Mouse (Mus musculus) CH12.LX (cell line): ENCODE results near the gene Agpat3.

Experiments used
- BHLHE40 ChIP-seq: IDR thresholded peaks from 2 replicates; pipeline ENCODE4 v1.6.1; 2011; ENCODE audit warnings: mild to moderate bottlenecking, low read depth, low read length, improper control_type of control experiment
- CTCF ChIP-seq, 2 experiments: IDR thresholded peaks in 1 of 2; conservative IDR thresholded peaks in 1 of 2; 2 replicates each; pipeline ENCODE4 v1.5.1; 2011 to 2012; ENCODE audit warnings: low read depth in 2 of 2, low read length in 2 of 2, improper control_type of control experiment in 1 of 2, inconsistent platforms in 1 of 2, mild to moderate bottlenecking in 1 of 2, moderate library complexity in 1 of 2
- ETS1 ChIP-seq: conservative IDR thresholded peaks from 2 replicates; pipeline ENCODE4 v1.6.1; 2012; ENCODE audit warnings: low read depth, mild to moderate bottlenecking, inconsistent platforms, low read length, improper control_type of control experiment, moderate library complexity
- POLR2A ChIP-seq: IDR thresholded peaks from 2 replicates; pipeline ENCODE4 v1.6.1; 2011; ENCODE audit warnings: low read depth, mild to moderate bottlenecking, improper control_type of control experiment, low read length
- SIN3A ChIP-seq: IDR thresholded peaks from 2 replicates; pipeline ENCODE4 v1.6.1; 2012; ENCODE audit warnings: low read length, improper control_type of control experiment, inconsistent platforms
- ZMIZ1 ChIP-seq: IDR thresholded peaks from 2 replicates; pipeline ENCODE4 v1.6.1; 2012; ENCODE audit warnings: low read depth, mild to moderate bottlenecking, inconsistent platforms, low read length, improper control_type of control experiment

DNA sequence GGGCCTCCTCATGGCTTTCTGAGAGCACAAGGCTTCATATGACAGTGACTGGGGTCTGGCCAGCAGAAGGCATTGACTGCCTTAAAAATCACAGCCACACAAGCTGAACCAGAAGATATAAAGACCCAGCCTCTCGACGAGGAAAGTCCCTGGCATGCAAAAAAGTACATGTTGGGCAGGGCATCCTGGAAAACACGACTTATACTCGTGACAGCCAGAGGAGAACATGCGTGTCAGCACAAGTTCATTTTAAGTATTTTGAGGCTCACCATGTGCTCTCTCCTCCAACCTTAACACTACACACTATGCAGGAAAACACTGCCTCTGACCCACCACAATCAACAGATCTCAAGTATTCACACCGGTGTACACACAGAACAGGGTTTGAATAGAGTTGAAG, 128.2 kb downstream of the Agpat3 start:
- TF ChIP-seq BHLHE40 (peak; percentile 98), CTCF (conservative IDR thresholded peaks at IDR 0.05 in 1 of 2, IDR thresholded peaks at IDR 0.05 in 1 of 2; ENCODE audit: low read depth in 2 of 2, low read length in 2 of 2) (peak in 1 of 2 experiments; percentile 22; a peak in 1 of 4 replicates), POLR2A (no peak; the same call in 1 of the 2 replicates), SIN3A (peak; percentile 57), ZMIZ1 (no peak), ETS1 (peak; percentile 93)
